Mouse (Mus musculus) Patski (cell line): ENCODE data around the gene Cstad. TPM values are rescaled to one million over a fixed set of nuclear protein-coding genes. Genes with fewer than 3 reads are reported as not detected.
A peak's percentile ranks its signal among the peaks of the same experiment; 100 is the strongest.

Source experiments
- ATAC-seq: fragments of 100-300 bp; one replicate; pipeline ENCODE4 v1.8.0; 2021
- CTCF ChIA-PET: fragments of 350-600 bp; sonication (Branson Sonifier 250); formaldehyde crosslinking; loops from one replicate; lab custom pipeline; 2022; ENCODE audit warnings: inconsistent platforms; lab: Charles Lee
- POLR2A ChIA-PET: fragments of 350-600 bp; sonication (Branson Sonifier 250); formaldehyde crosslinking; loops from one replicate; lab custom pipeline; 2022; ENCODE audit warnings: antibody characterized with exemption, inconsistent platforms; lab: Charles Lee
- DNase-seq: peaks from one replicate; pipeline ENCODE4 v3.0.0-alpha.2; 2011; ENCODE audit warnings: low read depth, low spot score
- H3K27me3 ChIP-seq: fragments of 371-371 bp; one replicate; pipeline ENCODE4 v1.5.1; 2021
- CTCF ChIP-seq: fragments of 100-300 bp; IDR thresholded peaks from one replicate; pipeline ENCODE4 v1.5.1; 2021
- in situ Hi-C: fragments of 300-500 bp; cut with MboI; formaldehyde crosslinking; loops from 3 replicates; pipeline ENCODE4 v1.11.1; 2018; ENCODE audit warnings: low pct_unique_long_range_greater_than_20kb, mixed read lengths
- polyA plus RNA-seq: library from polyadenylated mRNA; unstranded; gene quantifications from one replicate; pipeline ENCODE4 v1.2.3, GENCODE M21; 2021

Gene Cstad
- polyA plus RNA-seq, 1 experiment from 2014 or later, result 2.3 TPM

GRCm38 (mm10) chr2:30571647-30572046, 23.2 kb upstream of the Cstad start:
- ATAC-seq, result no peak
- ChIA-PET CTCF (no interaction called here), POLR2A (no interaction called here)
- DNase-seq, result no peak
- in situ Hi-C loops, result no loop called here
- no peak for TF ChIP-seq CTCF
- H3K27me3 ChIP-seq, result peaks cover 4% of the 10 kb centered on the region

- TF ChIP-seq CTCF, result no peak
- H3K27me3 ChIP-seq, result peaks cover 4% of the 10 kb centered on the region
- CTCF ChIA-PET, result no interaction called here
- in situ Hi-C loops, result no loop called here
- no peak for DNase-seq
- POLR2A ChIA-PET, result interaction anchor here (1.4 kb wide), 1 partner anchor 18 kb away, joined by 3 read pairs; no protein-coding TSS in a partner anchor
- no peak for ATAC-seq
Observed at GRCm38 (mm10) chr2:30573522-30573921, 21.3 kb upstream of the Cstad start.

GRCm38 (mm10) chr2:30577010-30577409, 17.8 kb upstream of the Cstad start:
- in situ Hi-C loops, result no loop called here
- ChIA-PET CTCF (no interaction called here), POLR2A (no interaction called here)
- DNase-seq (no peak), ATAC-seq (no peak)
- no peak for TF ChIP-seq CTCF
- peaks cover 4% of the 10 kb centered on the region for H3K27me3 ChIP-seq

GRCm38 (mm10) chr2:30578006-30578405, 16.8 kb upstream of the Cstad start:
- TF ChIP-seq CTCF, result no peak
- no peak for DNase-seq
- ChIA-PET CTCF (no interaction called here), POLR2A (no interaction called here)
- peaks cover 4% of the 10 kb centered on the region for H3K27me3 ChIP-seq
- ATAC-seq, result no peak
- in situ Hi-C loops, result no loop called here

- ATAC-seq (peak; percentile 18), DNase-seq (no peak)
- ChIA-PET POLR2A (no interaction called here), CTCF (no interaction called here)
- no peaks in the 10 kb centered on the region for H3K27me3 ChIP-seq
- no peak for TF ChIP-seq CTCF
- in situ Hi-C loops, result no loop called here
Observed at GRCm38 (mm10) chr2:30587161-30587560, 7.7 kb upstream of the Cstad start.

GRCm38 (mm10) chr2:30587671-30588070, 7.2 kb upstream of the Cstad start:
- in situ Hi-C loops, result no loop called here
- no peak for ATAC-seq
- no peaks in the 10 kb centered on the region for H3K27me3 ChIP-seq
- POLR2A ChIA-PET, result no interaction called here
- CTCF ChIA-PET, result no interaction called here
- TF ChIP-seq CTCF, result no peak
- no peak for DNase-seq

GRCm38 (mm10) chr2:30588985-30589511, 5.8 kb upstream of the Cstad start:
- in situ Hi-C loops, result no loop called here
- DNase-seq (no peak), ATAC-seq (no peak)
- POLR2A ChIA-PET, result interaction anchor here (0.6 kb wide), 1 partner anchor 110 kb away, joined by 3 read pairs; no protein-coding TSS in a partner anchor
- H3K27me3 ChIP-seq, result no peaks in the 10 kb centered on the region
- CTCF ChIA-PET, result no interaction called here
- TF ChIP-seq CTCF, result no peak

GRCm38 (mm10) chr2:30589781-30590180, 5.1 kb upstream of the Cstad start:
- in situ Hi-C loops, result loop anchor here (5.0 kb wide), 2 partner anchors 107 to 128 kb away; no protein-coding TSS in a partner anchor
- ATAC-seq (no peak), DNase-seq (no peak)
- H3K27me3 ChIP-seq, result no peaks in the 10 kb centered on the region
- TF ChIP-seq CTCF, result no peak
- ChIA-PET POLR2A (no interaction called here), CTCF (no interaction called here)

GRCm38 (mm10) chr2:30590909-30591308, 3.9 kb upstream of the Cstad start:
- no peak for DNase-seq
- no peak for TF ChIP-seq CTCF
- POLR2A ChIA-PET, result interaction anchor here (0.7 kb wide), 1 partner anchor 151 kb away, joined by 3 read pairs; no protein-coding TSS in a partner anchor
- CTCF ChIA-PET, result interaction anchor here (1.4 kb wide), 1 partner anchor 119 kb away, joined by 4 read pairs; no protein-coding TSS in a partner anchor
- ATAC-seq, result no peak
- no peaks in the 10 kb centered on the region for H3K27me3 ChIP-seq
- in situ Hi-C loops, result loop anchor here (5.0 kb wide), 2 partner anchors 109 to 126 kb away; no protein-coding TSS in a partner anchor

- no peak for TF ChIP-seq CTCF
- ChIA-PET CTCF (interaction anchor here (0.8 kb wide), 1 partner anchor 108 kb away, joined by 3 read pairs; no protein-coding TSS in a partner anchor), POLR2A (interaction anchor here (0.8 to 6.0 kb wide), 3 partner anchors 52 to 123 kb away, joined by 3 to 65 read pairs (median 4); partner anchors contain the start of gene Ier5l)
- in situ Hi-C loops, result loop anchor here (5.0 kb wide), 2 partner anchors 110 to 125 kb away; no protein-coding TSS in a partner anchor
- no peak for ATAC-seq
- no peaks in the 10 kb centered on the region for H3K27me3 ChIP-seq
- no peak for DNase-seq
Observed at GRCm38 (mm10) chr2:30592391-30592790, 2.4 kb upstream of the Cstad start.

GRCm38 (mm10) chr2:30592951-30593350, 1.9 kb upstream of the Cstad start:
- CTCF ChIA-PET, result no interaction called here
- no peak for DNase-seq

More at GRCm38 (mm10) chr2:30592951-30593350, 1.9 kb upstream of the Cstad start:
- no peak for TF ChIP-seq CTCF
- POLR2A ChIA-PET, result interaction anchor here (6.0 kb wide), 1 partner anchor 121 kb away, joined by 65 read pairs; the partner anchor contains the start of gene Ier5l
- H3K27me3 ChIP-seq, result no peaks in the 10 kb centered on the region
- in situ Hi-C loops, result loop anchor here (5.0 kb wide), 2 partner anchors 111 to 124 kb away; no protein-coding TSS in a partner anchor
- ATAC-seq, result no peak
